Mouse (Mus musculus) G1E (cell line): ENCODE measurements around the gene Add2. TPM values are rescaled to one million over a fixed set of nuclear protein-coding genes. Genes with fewer than 3 reads are reported as not detected.

Experiments used
- ATAC-seq: 2 replicates; pipeline ENCODE4 v1.8.0; 2016; ENCODE audit warnings: mild to moderate bottlenecking; ENCODE audit not compliant: insufficient number of reproducible peaks, poor library complexity, low FRiP score, severe bottlenecking; ENCODE audit errors: extremely low read depth
- DNase-seq: peaks from one replicate; pipeline ENCODE4 v3.0.0; 2012; ENCODE audit warnings: low spot score
- H3K27me3 ChIP-seq: 2 replicates; pipeline ENCODE4 v1.6.1; 2012; ENCODE audit warnings: mild to moderate bottlenecking, low read length, inconsistent platforms; ENCODE audit not compliant: insufficient read depth
- H3K36me3 ChIP-seq: replicated peaks from 2 replicates; pipeline ENCODE3; 2012; ENCODE audit warnings: mild to moderate bottlenecking, inconsistent platforms
- H3K4me1 ChIP-seq: 2 replicates; pipeline ENCODE4 v1.6.1; 2012; ENCODE audit warnings: low read depth, low read length, inconsistent platforms, mixed read lengths; ENCODE audit not compliant: insufficient read depth
- H3K4me3 ChIP-seq: 2 replicates; pipeline ENCODE4 v1.5.1; 2012; ENCODE audit warnings: low read depth, mild to moderate bottlenecking, inconsistent platforms, low read length, moderate library complexity, mixed read lengths
- H3K9me3 ChIP-seq: replicated peaks from 2 replicates; pipeline ENCODE4 v1.6.1; 2012; ENCODE audit warnings: inconsistent platforms
- CTCF ChIP-seq: IDR thresholded peaks from 2 replicates; pipeline ENCODE4 v1.5.1; 2012; ENCODE audit warnings: low read depth, low read length, inconsistent platforms, mixed read lengths
- GATA1 ChIP-seq: IDR thresholded peaks from 2 replicates; pipeline ENCODE4 v1.6.1; 2012; ENCODE audit warnings: borderline replicate concordance, low read length, inconsistent platforms, mixed read lengths
- GATA2 ChIP-seq: IDR thresholded peaks from 2 replicates; pipeline ENCODE4 v1.6.1; 2012; ENCODE audit warnings: low read depth, low read length, inconsistent platforms, borderline replicate concordance
- POLR2AphosphoS5 ChIP-seq: IDR thresholded peaks from 2 replicates; pipeline ENCODE4 v1.6.1; 2012; ENCODE audit warnings: low read depth, low read length, inconsistent platforms; ENCODE audit not compliant: insufficient replicate concordance
- TAL1 ChIP-seq: conservative IDR thresholded peaks from 2 replicates; pipeline ENCODE4 v1.6.1; 2012; ENCODE audit warnings: low read depth, low read length, inconsistent platforms, mixed read lengths
- polyA plus RNA-seq: library from polyadenylated mRNA; stranded (reverse); fragments of >175 nt; gene quantifications from 2 replicates; pipeline ENCODE4 v1.2.3, GENCODE M21; 2012
- total RNA-seq, 2 experiments: library from RNA; stranded (forward) in 1 of 2; stranded (reverse) in 1 of 2; fragments of 200-1000 nt in 1 of 2; fragments of >200 nt in 1 of 2; fragmentation: Nextera tagmentation in 1 of 2; gene quantifications; 2 replicates each; pipeline ENCODE4 v1.2.3; 2014 to 2017

Gene Add2
- total and polyA plus RNA-seq, 3 experiments: 82.9 to 125 (median 121) TPM

- H3K27me3 ChIP-seq: no peaks in the 10 kb centered on the region
- peaks cover 83% of the 10 kb centered on the region for H3K4me1 ChIP-seq
- no peak for DNase-seq
- peaks cover 20% of the 10 kb centered on the region for H3K36me3 ChIP-seq
- H3K4me3 ChIP-seq: no peak overlapping the region; the same call in 1 of the 2 replicates
- peaks cover 8% of the 10 kb centered on the region for H3K9me3 ChIP-seq
- no peak for ATAC-seq
- no peak for TF ChIP-seq GATA1
- no peak for TF ChIP-seq POLR2AphosphoS5
- no peak for TF ChIP-seq CTCF
- no peak for TF ChIP-seq GATA2
- no peak for TF ChIP-seq TAL1
Measured at GRCm38 (mm10) chr6:86076525-86076924, 48.0 kb downstream of the Add2 start.

GRCm38 (mm10) chr6:86077880-86078279, 49.4 kb downstream of the Add2 start:
- Histone ChIP-seq H3K4me3 (peak overlapping the region; percentile 76), H3K27me3 (no peaks in the 10 kb centered on the region), H3K4me1 (peaks cover 96% of the 10 kb centered on the region), H3K36me3 (peaks cover 33% of the 10 kb centered on the region), H3K9me3 (peaks cover 8% of the 10 kb centered on the region)
- ATAC-seq (peak; percentile 55), DNase-seq (peak; percentile 54)
- TF ChIP-seq POLR2AphosphoS5 (peak; percentile 64; the same call in 1 of the 2 replicates), GATA1 (no peak), CTCF (no peak), GATA2 (no peak), TAL1 (peak; percentile 92)

- Histone ChIP-seq H3K27me3 (no peaks in the 10 kb centered on the region), H3K36me3 (peaks cover 39% of the 10 kb centered on the region), H3K4me3 (peak overlapping the region; percentile 76), H3K4me1 (peaks cover 98% of the 10 kb centered on the region), H3K9me3 (peaks cover 4% of the 10 kb centered on the region)
- no peak for TF ChIP-seq GATA1
- no peak for TF ChIP-seq CTCF
- TF ChIP-seq GATA2: no peak
- no peak; the same call in 1 of the 2 replicates for TF ChIP-seq POLR2AphosphoS5
- TF ChIP-seq TAL1: no peak
- no peak for DNase-seq
- ATAC-seq: no peak
Measured at GRCm38 (mm10) chr6:86078361-86079010, 50.0 kb downstream of the Add2 start.

- DNase-seq (peak; percentile 54), ATAC-seq (no peak)
- TF ChIP-seq GATA1 (no peak), TAL1 (no peak), POLR2AphosphoS5 (no peak), GATA2 (no peak), CTCF (no peak)
- Histone ChIP-seq H3K36me3 (peaks cover 48% of the 10 kb centered on the region), H3K27me3 (no peaks in the 10 kb centered on the region), H3K4me1 (peaks cover 98% of the 10 kb centered on the region), H3K9me3 (no peaks in the 10 kb centered on the region), H3K4me3 (peak overlapping the region; percentile 76)
Measured at GRCm38 (mm10) chr6:86079323-86079722, 50.8 kb downstream of the Add2 start.

- DNase-seq (no peak), ATAC-seq (no peak)
- H3K9me3 ChIP-seq: no peaks in the 10 kb centered on the region
- H3K36me3 ChIP-seq: peaks cover 83% of the 10 kb centered on the region
- TF ChIP-seq POLR2AphosphoS5 (no peak), TAL1 (no peak), GATA2 (no peak), GATA1 (no peak), CTCF (peak; percentile 85)
- peak overlapping the region; percentile 17; the same call in 1 of the 2 replicates for H3K4me3 ChIP-seq
- H3K4me1 ChIP-seq: peaks cover 80% of the 10 kb centered on the region
- no peaks in the 10 kb centered on the region for H3K27me3 ChIP-seq
Measured at GRCm38 (mm10) chr6:86085518-86085917, 57.0 kb downstream of the Add2 start.

- DNase-seq (no peak), ATAC-seq (no peak)
- Histone ChIP-seq H3K4me1 (peaks cover 76% of the 10 kb centered on the region), H3K27me3 (no peaks in the 10 kb centered on the region), H3K36me3 (peaks cover 81% of the 10 kb centered on the region), H3K9me3 (no peaks in the 10 kb centered on the region), H3K4me3 (peak overlapping the region; percentile 7; the same call in 1 of the 2 replicates)
- TF ChIP-seq CTCF (no peak), GATA1 (no peak), TAL1 (no peak), POLR2AphosphoS5 (no peak)
Measured at GRCm38 (mm10) chr6:86086851-86087571, 58.5 kb downstream of the Add2 start.
